Mouse (Mus musculus): ENCODE data around the gene Kcng3. TPM values are rescaled to one million over a fixed set of nuclear protein-coding genes. Genes with fewer than 3 reads are reported as not detected.

The Kcng3 gene
- polyA plus RNA-seq, 1 experiment from 2014 or later: not detected

DNA sequence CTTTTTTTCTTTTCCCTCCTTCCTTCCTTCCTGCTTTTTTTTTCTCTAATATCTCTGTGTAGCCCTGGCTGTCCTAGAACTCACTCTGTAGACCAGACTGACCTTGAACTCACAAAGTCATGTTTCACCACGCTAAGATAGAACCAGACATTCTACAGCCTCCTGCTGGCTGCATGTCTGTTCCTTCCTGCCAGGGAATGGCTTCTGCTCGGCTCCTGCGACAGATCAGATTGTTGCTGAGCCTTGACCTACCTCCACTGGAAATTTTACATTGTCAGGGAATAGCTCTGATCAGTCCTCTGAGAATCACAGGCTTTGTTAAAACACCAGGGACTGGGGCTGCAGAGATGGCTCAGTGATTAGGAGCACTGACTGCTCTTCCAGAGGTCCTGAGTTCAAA, 24.0 kb upstream of the Kcng3 start:
- no peaks in the 10 kb centered on the region for H3K9me3 ChIP-seq (ENCODE audit: control insufficient read depth, low read length)
- H3K4me1 ChIP-seq (replicated peaks; ENCODE audit: control insufficient read depth, insufficient read depth, low read length): no peaks in the 10 kb centered on the region
- no peak for DNase-seq (ENCODE audit: low spot score)
- H3K27me3 ChIP-seq (ENCODE audit: control insufficient read depth, insufficient read depth, low read length): no peaks in the 10 kb centered on the region
- H3K36me3 ChIP-seq (ENCODE audit: control insufficient read depth, insufficient read depth, low read length): no peaks in the 10 kb centered on the region
- no peak overlapping the region for H3K4me3 ChIP-seq (ENCODE audit: low read depth, low read length)
- no peak overlapping the region for H3K4me2 ChIP-seq (ENCODE audit: low read depth, low read length, severe bottlenecking)
- H3K27ac ChIP-seq (ENCODE audit: low read depth, low read length): no peak overlapping the region
- WGBS: 81% methylated on average over 3 of the region's 3 CpGs
- no peak overlapping the region for H3K9ac ChIP-seq (ENCODE audit: low read length)
- no peak for ATAC-seq (replicated peaks; ENCODE audit: low FRiP score)

DNA sequence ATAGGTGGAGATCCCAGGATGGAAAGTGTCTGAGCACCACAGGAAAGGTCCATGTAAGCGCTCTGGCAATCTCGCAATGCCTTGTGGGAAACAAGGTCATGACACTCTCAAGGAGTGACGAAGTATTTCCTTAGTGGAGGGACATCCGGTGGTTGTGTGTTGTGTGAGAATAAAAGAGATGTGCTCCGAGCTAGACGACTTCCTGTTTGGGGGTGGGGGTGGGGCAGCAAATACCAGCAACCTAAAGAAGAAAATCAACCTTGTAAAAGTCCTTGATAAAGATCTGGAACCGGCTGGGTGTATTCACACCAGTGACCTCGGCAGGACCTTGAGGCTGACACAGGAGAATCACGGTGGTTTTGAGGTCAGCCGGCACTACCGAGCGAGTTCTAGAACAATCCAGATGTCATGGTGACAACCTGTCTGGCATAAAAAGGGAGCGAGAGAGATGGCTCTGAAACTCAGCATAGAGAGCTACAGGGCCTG, 23.0 kb upstream of the Kcng3 start:
- Histone ChIP-seq H3K27me3 (ENCODE audit: control insufficient read depth, insufficient read depth, low read length) (no peaks in the 10 kb centered on the region), H3K4me2 (ENCODE audit: low read depth, low read length, severe bottlenecking) (no peak overlapping the region), H3K4me3 (ENCODE audit: low read depth, low read length) (no peak overlapping the region), H3K36me3 (ENCODE audit: control insufficient read depth, insufficient read depth, low read length) (no peaks in the 10 kb centered on the region), H3K9me3 (ENCODE audit: control insufficient read depth, low read length) (no peaks in the 10 kb centered on the region), H3K4me1 (replicated peaks; ENCODE audit: control insufficient read depth, insufficient read depth, low read length) (no peaks in the 10 kb centered on the region), H3K27ac (ENCODE audit: low read depth, low read length) (no peak overlapping the region), H3K9ac (ENCODE audit: low read length) (no peak overlapping the region)
- 82% methylated on average over 13 of the region's 13 CpGs for WGBS
- ATAC-seq (replicated peaks; ENCODE audit: low FRiP score) (no peak), DNase-seq (ENCODE audit: low spot score) (no peak)

DNA sequence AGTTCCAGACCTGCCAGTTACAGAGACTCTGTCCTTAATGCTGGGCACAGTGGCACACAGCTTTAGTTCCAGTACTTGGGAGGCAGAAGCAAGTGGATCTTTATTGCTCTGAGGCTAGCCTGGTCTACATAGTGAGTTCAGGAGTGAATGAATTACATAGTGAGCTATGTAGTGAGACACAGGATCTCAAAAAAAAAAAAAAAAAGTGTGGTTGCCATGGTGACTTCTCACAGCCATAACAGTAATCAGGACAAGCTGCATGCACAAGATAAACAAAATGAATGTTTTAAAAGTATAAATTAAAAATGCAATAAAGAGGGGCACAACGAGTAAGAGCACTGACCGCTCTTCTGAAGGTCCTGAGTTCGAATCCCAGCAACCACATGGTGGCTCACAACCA, 21.9 kb upstream of the Kcng3 start:
- DNase-seq (ENCODE audit: low spot score): no peak
- no peaks in the 10 kb centered on the region for H3K27me3 ChIP-seq (ENCODE audit: control insufficient read depth, insufficient read depth, low read length)
- no peaks in the 10 kb centered on the region for H3K4me1 ChIP-seq (replicated peaks; ENCODE audit: control insufficient read depth, insufficient read depth, low read length)
- H3K9me3 ChIP-seq (ENCODE audit: control insufficient read depth, low read length): no peaks in the 10 kb centered on the region
- WGBS: 93% methylated on average over 3 of the region's 3 CpGs
- no peak for ATAC-seq (replicated peaks; ENCODE audit: low FRiP score)
- no peak overlapping the region for H3K27ac ChIP-seq (ENCODE audit: low read depth, low read length)
- H3K4me3 ChIP-seq (ENCODE audit: low read depth, low read length): no peak overlapping the region
- H3K9ac ChIP-seq (ENCODE audit: low read length): no peak overlapping the region
- H3K36me3 ChIP-seq (ENCODE audit: control insufficient read depth, insufficient read depth, low read length): no peaks in the 10 kb centered on the region
- H3K4me2 ChIP-seq (ENCODE audit: low read depth, low read length, severe bottlenecking): no peak overlapping the region

DNA sequence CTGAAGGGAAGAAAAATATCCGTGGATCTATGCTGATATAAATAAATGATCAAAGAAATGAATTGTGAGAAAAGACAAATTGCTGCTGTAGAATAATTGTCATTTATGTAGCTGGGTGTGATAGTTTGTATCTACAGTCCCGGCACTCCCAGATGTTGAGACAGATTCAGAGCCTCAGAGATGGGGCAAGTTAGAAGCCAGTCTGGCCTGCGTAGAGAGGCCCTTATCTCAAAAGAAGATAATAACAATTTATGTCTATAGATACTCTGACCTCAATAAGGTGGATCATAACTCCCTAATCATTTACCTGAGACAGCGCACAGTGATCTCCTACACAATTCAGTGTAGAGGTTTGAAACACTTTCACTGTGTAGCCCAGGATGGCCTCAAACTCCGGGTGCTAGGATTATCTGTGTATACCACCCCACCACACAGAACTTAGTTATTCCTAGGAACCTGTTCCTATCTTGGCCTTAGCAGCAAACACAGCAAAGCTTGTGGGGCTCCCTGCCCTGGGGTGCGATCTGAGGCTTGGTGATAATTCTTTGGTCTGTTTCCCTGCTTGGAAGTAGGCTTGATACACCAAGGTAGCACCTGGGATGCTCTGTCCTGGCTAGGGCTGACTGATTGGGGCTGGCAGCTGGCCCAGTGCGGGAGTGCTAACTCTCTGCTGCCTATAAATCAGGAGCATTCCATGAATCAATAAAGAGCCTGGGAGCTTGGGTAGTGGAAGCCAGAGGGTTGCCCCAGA, 19.4 kb upstream of the Kcng3 start:
- H3K9ac ChIP-seq (ENCODE audit: low read length): no peak overlapping the region
- H3K36me3 ChIP-seq (ENCODE audit: control insufficient read depth, insufficient read depth, low read length): no peaks in the 10 kb centered on the region
- no peak overlapping the region for H3K4me3 ChIP-seq (ENCODE audit: low read depth, low read length)
- DNase-seq (ENCODE audit: low spot score) (no peak), ATAC-seq (replicated peaks; ENCODE audit: low FRiP score) (no peak)
- H3K27me3 ChIP-seq (ENCODE audit: control insufficient read depth, insufficient read depth, low read length): no peaks in the 10 kb centered on the region
- no peaks in the 10 kb centered on the region for H3K4me1 ChIP-seq (replicated peaks; ENCODE audit: control insufficient read depth, insufficient read depth, low read length)
- WGBS: 92% methylated on average over 7 of the region's 7 CpGs
- H3K27ac ChIP-seq (ENCODE audit: low read depth, low read length): no peak overlapping the region
- H3K4me2 ChIP-seq (ENCODE audit: low read depth, low read length, severe bottlenecking): no peak overlapping the region
- no peaks in the 10 kb centered on the region for H3K9me3 ChIP-seq (ENCODE audit: control insufficient read depth, low read length)

DNA sequence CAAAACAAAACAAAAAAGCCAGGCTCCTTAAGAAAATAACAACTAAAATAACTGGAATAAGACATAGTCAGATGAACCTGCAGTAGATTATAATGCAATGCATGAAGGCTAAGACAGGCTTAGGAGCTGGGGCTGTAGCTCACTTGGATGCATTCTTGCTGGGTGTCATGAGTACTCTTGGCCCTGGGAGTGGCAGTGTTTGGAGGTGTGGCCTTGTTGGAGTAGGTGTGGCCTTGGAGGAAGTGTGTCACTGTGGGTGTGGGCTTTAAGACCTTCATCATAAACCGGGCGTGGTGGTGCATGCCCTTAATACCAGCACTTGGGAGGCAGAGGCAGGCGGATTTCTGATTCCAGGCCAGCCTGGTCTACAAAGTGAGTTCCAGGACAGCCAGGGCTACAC, 18.3 kb upstream of the Kcng3 start:
- H3K36me3 ChIP-seq (ENCODE audit: control insufficient read depth, insufficient read depth, low read length): no peaks in the 10 kb centered on the region
- no peaks in the 10 kb centered on the region for H3K9me3 ChIP-seq (ENCODE audit: control insufficient read depth, low read length)
- H3K27me3 ChIP-seq (ENCODE audit: control insufficient read depth, insufficient read depth, low read length): no peaks in the 10 kb centered on the region
- H3K4me2 ChIP-seq (ENCODE audit: low read depth, low read length, severe bottlenecking): no peak overlapping the region
- no peak overlapping the region for H3K4me3 ChIP-seq (ENCODE audit: low read depth, low read length)
- no peak overlapping the region for H3K27ac ChIP-seq (ENCODE audit: low read depth, low read length)
- 96% methylated on average over 3 of the region's 3 CpGs for WGBS
- DNase-seq (ENCODE audit: low spot score) (no peak), ATAC-seq (replicated peaks; ENCODE audit: low FRiP score) (no peak)
- no peak overlapping the region for H3K9ac ChIP-seq (ENCODE audit: low read length)
- H3K4me1 ChIP-seq (replicated peaks; ENCODE audit: control insufficient read depth, insufficient read depth, low read length): no peaks in the 10 kb centered on the region

DNA sequence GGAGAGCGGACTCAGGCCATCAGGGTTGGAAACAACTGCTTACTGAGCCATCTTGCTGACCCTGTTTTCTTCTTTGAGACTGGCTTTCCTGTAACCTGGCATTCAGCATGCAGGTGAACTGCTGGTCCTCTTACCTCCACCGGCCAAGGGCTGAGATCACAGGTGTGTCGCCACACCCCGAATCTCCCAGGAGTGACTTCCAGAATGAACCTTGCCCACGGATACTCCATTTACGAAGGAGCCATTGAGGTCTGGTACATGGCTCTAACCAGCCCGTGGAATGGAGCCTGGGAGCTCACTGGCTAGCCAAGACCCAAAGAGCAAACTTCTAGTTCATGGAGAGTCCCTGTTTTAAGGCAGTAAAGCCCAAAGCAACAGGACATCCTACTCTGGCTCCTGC, 15.7 kb upstream of the Kcng3 start:
- no peaks in the 10 kb centered on the region for H3K9me3 ChIP-seq (ENCODE audit: control insufficient read depth, low read length)
- H3K4me1 ChIP-seq (replicated peaks; ENCODE audit: control insufficient read depth, insufficient read depth, low read length): no peaks in the 10 kb centered on the region
- DNase-seq (ENCODE audit: low spot score) (no peak), ATAC-seq (replicated peaks; ENCODE audit: low FRiP score) (no peak)
- no peaks in the 10 kb centered on the region for H3K27me3 ChIP-seq (ENCODE audit: control insufficient read depth, insufficient read depth, low read length)
- H3K27ac ChIP-seq (ENCODE audit: low read depth, low read length): no peak overlapping the region
- no peaks in the 10 kb centered on the region for H3K36me3 ChIP-seq (ENCODE audit: control insufficient read depth, insufficient read depth, low read length)
- no peak overlapping the region for H3K4me2 ChIP-seq (ENCODE audit: low read depth, low read length, severe bottlenecking)
- no peak overlapping the region for H3K9ac ChIP-seq (ENCODE audit: low read length)
- H3K4me3 ChIP-seq (ENCODE audit: low read depth, low read length): no peak overlapping the region
- 94% methylated on average over 7 of the region's 7 CpGs for WGBS

DNA sequence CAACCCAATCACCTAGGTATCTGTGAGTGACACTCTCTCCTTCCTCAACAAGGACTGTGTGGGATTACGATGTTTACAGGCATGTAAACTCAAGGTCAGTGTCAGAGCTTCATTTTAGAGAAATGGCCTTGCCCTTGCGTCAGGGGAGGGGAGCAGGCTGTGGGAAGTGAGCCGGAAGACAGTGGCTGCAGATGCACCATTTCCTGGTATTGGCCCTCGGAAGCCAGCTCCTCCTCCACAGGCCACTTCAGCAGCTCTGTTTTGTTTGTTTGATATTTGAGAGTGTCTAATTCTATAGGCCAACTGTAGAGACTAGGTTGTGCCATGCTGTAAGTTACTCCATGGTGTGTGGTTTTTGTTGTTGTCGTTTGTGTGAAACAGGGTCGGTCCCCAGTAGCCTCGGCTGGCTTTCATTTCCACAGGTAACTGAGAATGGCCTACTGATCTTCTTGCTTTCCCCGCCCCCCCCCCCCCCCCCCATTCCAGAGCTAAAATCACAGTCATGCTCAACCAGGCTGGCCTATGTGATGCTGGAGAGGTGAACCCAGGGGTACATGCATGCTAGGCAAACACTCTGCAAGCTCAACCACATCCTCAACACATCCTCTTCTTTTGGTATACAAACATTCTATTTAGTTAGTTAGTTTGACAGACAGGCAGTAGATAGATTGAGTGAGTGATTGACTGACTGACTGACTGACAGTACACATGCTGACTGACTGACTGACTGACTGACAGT, 14.9 kb upstream of the Kcng3 start:
- DNase-seq (ENCODE audit: low spot score): no peak
- Histone ChIP-seq H3K36me3 (ENCODE audit: control insufficient read depth, insufficient read depth, low read length) (no peaks in the 10 kb centered on the region), H3K4me2 (ENCODE audit: low read depth, low read length, severe bottlenecking) (no peak overlapping the region), H3K27ac (ENCODE audit: low read depth, low read length) (no peak overlapping the region), H3K27me3 (ENCODE audit: control insufficient read depth, insufficient read depth, low read length) (no peaks in the 10 kb centered on the region), H3K9me3 (ENCODE audit: control insufficient read depth, low read length) (no peaks in the 10 kb centered on the region), H3K4me1 (replicated peaks; ENCODE audit: control insufficient read depth, insufficient read depth, low read length) (no peaks in the 10 kb centered on the region), H3K9ac (ENCODE audit: low read length) (no peak overlapping the region), H3K4me3 (ENCODE audit: low read depth, low read length) (no peak overlapping the region)
- 86% methylated on average over 8 of the region's 8 CpGs for WGBS
- no peak for ATAC-seq (replicated peaks; ENCODE audit: low FRiP score)

DNA sequence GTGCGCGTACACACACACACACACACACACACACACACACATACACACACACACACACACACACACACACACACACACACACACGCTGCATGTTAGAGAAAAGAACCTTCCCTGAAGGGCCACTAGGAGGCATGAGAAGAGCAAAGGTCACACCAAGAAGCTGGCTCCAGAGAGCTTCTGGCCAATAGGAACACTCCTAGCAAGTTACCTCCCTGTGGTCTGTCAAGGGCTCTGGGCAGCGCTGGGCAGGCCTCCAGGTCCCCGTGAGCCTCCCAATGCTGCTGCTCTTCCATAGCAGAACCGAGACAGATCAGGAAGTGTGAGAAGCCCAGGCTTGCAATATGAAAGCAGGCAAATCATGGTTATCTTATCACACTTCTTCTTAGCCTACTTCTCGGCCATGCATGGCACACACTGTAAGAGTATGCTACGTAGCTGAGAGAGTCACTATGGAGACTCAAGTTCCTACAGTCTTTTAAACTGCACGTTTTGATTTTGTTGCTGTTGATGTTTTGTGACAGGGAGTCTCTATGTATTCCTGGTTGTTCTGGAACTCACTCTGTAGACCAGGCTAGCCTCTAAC, 13.6 kb upstream of the Kcng3 start:
- ATAC-seq (replicated peaks; ENCODE audit: low FRiP score) (no peak), DNase-seq (ENCODE audit: low spot score) (no peak)
- WGBS: 59% methylated on average over 8 of the region's 9 CpGs
- Histone ChIP-seq H3K36me3 (ENCODE audit: control insufficient read depth, insufficient read depth, low read length) (no peaks in the 10 kb centered on the region), H3K4me2 (ENCODE audit: low read depth, low read length, severe bottlenecking) (no peak overlapping the region), H3K4me1 (replicated peaks; ENCODE audit: control insufficient read depth, insufficient read depth, low read length) (no peaks in the 10 kb centered on the region), H3K4me3 (ENCODE audit: low read depth, low read length) (no peak overlapping the region), H3K9me3 (ENCODE audit: control insufficient read depth, low read length) (no peaks in the 10 kb centered on the region), H3K9ac (ENCODE audit: low read length) (no peak overlapping the region), H3K27me3 (ENCODE audit: control insufficient read depth, insufficient read depth, low read length) (no peaks in the 10 kb centered on the region), H3K27ac (ENCODE audit: low read depth, low read length) (no peak overlapping the region)

Data from forebrain, embryonic 11.5 days (tissue).